Mouse (Mus musculus) olfactory bulb, adult 2 months (tissue): ENCODE results near the gene Bicc1. TPM values are rescaled to one million over a fixed set of nuclear protein-coding genes. Genes with fewer than 3 reads are reported as not detected.

Experiments
- H3K27ac ChIP-seq: fragments of 200-500 bp; 2 replicates; pipeline ENCODE4 v1.5.1; 2012; ENCODE audit warnings: low read depth, low read length; ENCODE audit not compliant: insufficient read depth
- H3K4me1 ChIP-seq: fragments of 200-500 bp; 2 replicates; pipeline ENCODE4 v1.6.1; 2012; ENCODE audit warnings: low read length; ENCODE audit not compliant: control insufficient read depth, insufficient read depth
- H3K4me3 ChIP-seq: fragments of 200-500 bp; 2 replicates; pipeline ENCODE4 v1.5.1; 2012; ENCODE audit warnings: mild to moderate bottlenecking, low read depth, low read length, moderate library complexity; ENCODE audit not compliant: insufficient read depth
- CTCF ChIP-seq: fragments of 200-500 bp; IDR thresholded peaks from 2 replicates; pipeline ENCODE4 v1.5.1; 2012; ENCODE audit warnings: low read depth, mild to moderate bottlenecking, low read length, moderate library complexity; ENCODE audit not compliant: insufficient read depth
- POLR2A ChIP-seq: fragments of 200-500 bp; IDR thresholded peaks from 2 replicates; pipeline ENCODE4 v1.6.1; 2012; ENCODE audit warnings: mild to moderate bottlenecking, low read depth, low read length, moderate library complexity; ENCODE audit not compliant: insufficient read depth
- WGBS: fragments of 180-500 bp; shearing (Covaris S2); methylation state at CpG from one replicate; pipeline ENCODE4 v1.1.7; 2018; 5-methylcytosine and 5-hydroxymethylcytosine counted together
- polyA plus RNA-seq: library from polyadenylated mRNA; stranded (reverse); fragments of >200 nt; gene quantifications from 2 replicates; pipeline ENCODE4 v1.2.4, GENCODE M21; 2012; ENCODE audit warnings: low replicate concordance; ENCODE audit not compliant: missing spikeins, insufficient read depth, insufficient read length

The Bicc1 gene
- polyA plus RNA-seq, result not detected in 2 replicates

- Histone ChIP-seq H3K27ac (peak within 1 kb of the TSS; percentile 4; the same call in 1 of the 2 replicates), H3K4me1 (peaks cover 2% of the 10 kb centered on the region), H3K4me3 (peak within 1 kb of the TSS; percentile 80)
- no peak for TF ChIP-seq CTCF
- no peak for TF ChIP-seq POLR2A
- WGBS, result 14% methylated on average over 67 of the region's 69 CpGs
Observed at GRCm38 (mm10) chr10:71159676-71160235, at the start of gene Bicc1. Gene Bicc1 (minus strand): TSS chr10:71159700.

- WGBS, result 92% methylated on average over 2 of the region's 2 CpGs
- Histone ChIP-seq H3K4me3 (no peak overlapping the region), H3K27ac (no peak overlapping the region), H3K4me1 (peaks cover 5% of the 10 kb centered on the region)
- TF ChIP-seq CTCF (no peak), POLR2A (no peak)
Observed at GRCm38 (mm10) chr10:71201512-71201911, 42.0 kb upstream of the Bicc1 start.

- TF ChIP-seq POLR2A (no peak), CTCF (no peak)
- H3K4me1 ChIP-seq, result peaks cover 5% of the 10 kb centered on the region
- H3K27ac ChIP-seq, result no peak overlapping the region
- 28% methylated on average over 5 of the region's 5 CpGs for WGBS
- no peak overlapping the region for H3K4me3 ChIP-seq
Observed at GRCm38 (mm10) chr10:71200964-71201363, 41.5 kb upstream of the Bicc1 start.

- WGBS, result 92% methylated on average over 8 of the region's 8 CpGs
- H3K27ac ChIP-seq, result no peak overlapping the region
- no peak for TF ChIP-seq CTCF
- TF ChIP-seq POLR2A, result no peak
Observed at GRCm38 (mm10) chr10:71198676-71199075, 39.2 kb upstream of the Bicc1 start.

GRCm38 (mm10) chr10:71197036-71197785, 37.7 kb upstream of the Bicc1 start:
- TF ChIP-seq POLR2A (no peak), CTCF (no peak)
- peaks cover 15% of the 10 kb centered on the region for H3K4me1 ChIP-seq
- H3K4me3 ChIP-seq, result no peak overlapping the region
- WGBS, result 65% methylated on average over 14 of the region's 14 CpGs
- H3K27ac ChIP-seq, result no peak overlapping the region

More at GRCm38 (mm10) chr10:71198676-71199075, 39.2 kb upstream of the Bicc1 start:
- H3K4me3 ChIP-seq, result no peak overlapping the region
- H3K4me1 ChIP-seq, result peaks cover 15% of the 10 kb centered on the region

- Histone ChIP-seq H3K4me3 (no peak overlapping the region), H3K4me1 (peaks cover 12% of the 10 kb centered on the region), H3K27ac (no peak overlapping the region)
- WGBS, result 36% methylated on average over 9 of the region's 9 CpGs
- no peak for TF ChIP-seq POLR2A
- no peak for TF ChIP-seq CTCF
Observed at GRCm38 (mm10) chr10:71195501-71195900, 36.0 kb upstream of the Bicc1 start.

- Histone ChIP-seq H3K27ac (no peak overlapping the region), H3K4me1 (peaks cover 12% of the 10 kb centered on the region), H3K4me3 (no peak overlapping the region)
- WGBS, result 89% methylated on average over 7 of the region's 7 CpGs
- TF ChIP-seq POLR2A, result no peak
- TF ChIP-seq CTCF, result no peak
Observed at GRCm38 (mm10) chr10:71194713-71195112, 35.2 kb upstream of the Bicc1 start.

- WGBS, result 43% methylated on average over 7 of the region's 7 CpGs
- TF ChIP-seq POLR2A, result no peak
- no peak for TF ChIP-seq CTCF
- H3K4me3 ChIP-seq, result no peak overlapping the region
- H3K27ac ChIP-seq, result no peak overlapping the region
- peaks cover 12% of the 10 kb centered on the region for H3K4me1 ChIP-seq
Observed at GRCm38 (mm10) chr10:71193319-71193718, 33.8 kb upstream of the Bicc1 start.

GRCm38 (mm10) chr10:71192886-71193285, 33.4 kb upstream of the Bicc1 start:
- no peak for TF ChIP-seq CTCF
- no peak for TF ChIP-seq POLR2A
- 55% methylated on average over 11 of the region's 11 CpGs for WGBS
- Histone ChIP-seq H3K27ac (no peak overlapping the region), H3K4me1 (peaks cover 12% of the 10 kb centered on the region), H3K4me3 (no peak overlapping the region)
